Mouse (Mus musculus) C2C12 (cell line): ENCODE data around the gene Clasrp. TPM values are rescaled to one million over a fixed set of nuclear protein-coding genes. Genes with fewer than 3 reads are reported as not detected.

Source experiments
- H3K27me3 ChIP-seq: one replicate; pipeline ENCODE4 v1.6.1; 2011; ENCODE audit not compliant: control insufficient read depth, insufficient read depth, insufficient read length
- H3K36me3 ChIP-seq: one replicate; pipeline ENCODE4 v1.6.1; 2011; ENCODE audit not compliant: control insufficient read depth, insufficient read depth
- H3K4me3 ChIP-seq: one replicate; pipeline ENCODE4 v1.5.1; 2011; ENCODE audit warnings: mild to moderate bottlenecking, control low read depth; ENCODE audit not compliant: poor library complexity, insufficient read depth, severe bottlenecking
- H3K79me2 ChIP-seq: one replicate; pipeline ENCODE4 v1.6.1; 2011; ENCODE audit not compliant: control insufficient read depth, insufficient read depth
- H3K79me3 ChIP-seq: one replicate; pipeline ENCODE4 v1.6.1; 2011; ENCODE audit warnings: low read depth, control low read depth
- H3ac ChIP-seq: one replicate; pipeline ENCODE3; 2011; ENCODE audit warnings: low read depth; ENCODE audit not compliant: control insufficient read depth, insufficient read length
- CEBPB ChIP-seq: IDR thresholded peaks from one replicate; pipeline ENCODE4 v1.6.1; 2011; ENCODE audit warnings: low read depth, mild to moderate bottlenecking, control low read depth, moderate library complexity
- CTCF ChIP-seq: IDR thresholded peaks from one replicate; pipeline ENCODE4 v1.5.1; 2011; ENCODE audit not compliant: control insufficient read depth, insufficient read depth, insufficient read length
- FOSL1 ChIP-seq: IDR thresholded peaks from one replicate; pipeline ENCODE4 v1.8.0; 2011; ENCODE audit warnings: mild to moderate bottlenecking, low read length; ENCODE audit not compliant: poor library complexity, insufficient read depth, severe bottlenecking
- MAX ChIP-seq: IDR thresholded peaks from one replicate; pipeline ENCODE4 v1.6.1; 2011; ENCODE audit warnings: mild to moderate bottlenecking, control low read depth
- MYOD1 ChIP-seq: IDR thresholded peaks from one replicate; pipeline ENCODE4 v1.6.1; 2011; ENCODE audit warnings: low read depth; ENCODE audit not compliant: control insufficient read depth, insufficient read length
- MYOG ChIP-seq: IDR thresholded peaks from one replicate; pipeline ENCODE4 v1.6.1; 2011; ENCODE audit not compliant: control insufficient read depth, insufficient read length; ENCODE audit errors: extremely low read depth
- USF1 ChIP-seq: IDR thresholded peaks from one replicate; pipeline ENCODE4 v1.6.1; 2011; ENCODE audit warnings: low read depth, mild to moderate bottlenecking, control low read depth, moderate library complexity
- polyA plus RNA-seq: library from polyadenylated mRNA; unstranded; fragments of >200 nt; fragmentation: generic; extraction: Trizol; gene quantifications from one replicate; pipeline ENCODE4 v1.2.1, GENCODE M21; 2012; ENCODE audit warnings: missing spikeins

Gene Clasrp
- polyA plus RNA-seq, 1 experiment = 19.0 TPM

GRCm38 (mm10) chr7:19563884-19564283 is 40.4 kb downstream of the Clasrp start:
- H3K79me3 ChIP-seq = peaks cover 31% of the 10 kb centered on the region
- peaks cover 40% of the 10 kb centered on the region for H3K79me2 ChIP-seq
- TF ChIP-seq FOSL1 (no peak), MYOG (no peak), CTCF (no peak), CEBPB (no peak), MAX (no peak), USF1 (no peak), MYOD1 (no peak)
- H3ac ChIP-seq = no peak overlapping the region
- H3K27me3 ChIP-seq = no peaks in the 10 kb centered on the region
- peaks cover 15% of the 10 kb centered on the region for H3K36me3 ChIP-seq
- H3K4me3 ChIP-seq = no peak overlapping the region

- peaks cover 42% of the 10 kb centered on the region for H3K79me2 ChIP-seq
- TF ChIP-seq MYOD1 = no peak
- TF ChIP-seq USF1 = no peak
- no peak for TF ChIP-seq MYOG
- no peak for TF ChIP-seq FOSL1
- TF ChIP-seq MAX = no peak
- no peak for TF ChIP-seq CTCF
- TF ChIP-seq CEBPB = no peak
- peaks cover 41% of the 10 kb centered on the region for H3K79me3 ChIP-seq
- H3ac ChIP-seq = peak within 1 kb of the TSS; percentile 93
- H3K4me3 ChIP-seq = peak within 1 kb of the TSS; percentile 83
- peaks cover 15% of the 10 kb centered on the region for H3K36me3 ChIP-seq
- no peaks in the 10 kb centered on the region for H3K27me3 ChIP-seq
These were observed 41.5 kb downstream of the Clasrp start, which contains the start of gene Ppp1r37 for GRCm38 (mm10) chr7:19562643-19563410. Ppp1r37 (minus strand) TSS chr7:19563076.

- H3K79me2 ChIP-seq = peaks cover 50% of the 10 kb centered on the region
- peak overlapping the region; percentile 93 for H3ac ChIP-seq
- peaks cover 46% of the 10 kb centered on the region for H3K79me3 ChIP-seq
- peak overlapping the region; percentile 83 for H3K4me3 ChIP-seq
- H3K36me3 ChIP-seq = peaks cover 15% of the 10 kb centered on the region
- no peaks in the 10 kb centered on the region for H3K27me3 ChIP-seq
- no peak for TF ChIP-seq MAX
- TF ChIP-seq MYOG = no peak
- no peak for TF ChIP-seq FOSL1
- TF ChIP-seq MYOD1 = no peak
- no peak for TF ChIP-seq CEBPB
- TF ChIP-seq USF1 = no peak
These were observed 42.3 kb downstream of the Clasrp start for GRCm38 (mm10) chr7:19561765-19562642.

- Histone ChIP-seq H3K27me3 (no peaks in the 10 kb centered on the region), H3K79me3 (peaks cover 52% of the 10 kb centered on the region), H3K4me3 (peak overlapping the region; percentile 83), H3K79me2 (peaks cover 56% of the 10 kb centered on the region), H3ac (peak overlapping the region; percentile 93), H3K36me3 (peaks cover 15% of the 10 kb centered on the region)
- TF ChIP-seq MAX = no peak
- no peak for TF ChIP-seq CEBPB
- TF ChIP-seq FOSL1 = no peak
- no peak for TF ChIP-seq MYOD1
- no peak for TF ChIP-seq MYOG
- no peak for TF ChIP-seq USF1
- no peak for TF ChIP-seq CTCF
These were observed 42.9 kb downstream of the Clasrp start for GRCm38 (mm10) chr7:19561431-19561764.

- Histone ChIP-seq H3K36me3 (peaks cover 15% of the 10 kb centered on the region), H3K79me3 (peaks cover 55% of the 10 kb centered on the region), H3K27me3 (no peaks in the 10 kb centered on the region), H3K79me2 (peaks cover 63% of the 10 kb centered on the region), H3ac (peak overlapping the region; percentile 93), H3K4me3 (peak overlapping the region; percentile 83)
- TF ChIP-seq MYOG (no peak), MAX (no peak), FOSL1 (no peak), USF1 (no peak), CEBPB (no peak), CTCF (no peak), MYOD1 (no peak)
These were observed 43.6 kb downstream of the Clasrp start for GRCm38 (mm10) chr7:19560491-19561260.
